Mouse (Mus musculus) kidney, adult 9 months (tissue): ENCODE data around the gene Btf3.
A peak's percentile ranks its signal among the peaks of the same experiment; 100 is the strongest.

ENCODE experiments used
- DNase-seq: peaks from one replicate; pipeline ENCODE4 v3.0.0; 2022

The Btf3 gene

DNA sequence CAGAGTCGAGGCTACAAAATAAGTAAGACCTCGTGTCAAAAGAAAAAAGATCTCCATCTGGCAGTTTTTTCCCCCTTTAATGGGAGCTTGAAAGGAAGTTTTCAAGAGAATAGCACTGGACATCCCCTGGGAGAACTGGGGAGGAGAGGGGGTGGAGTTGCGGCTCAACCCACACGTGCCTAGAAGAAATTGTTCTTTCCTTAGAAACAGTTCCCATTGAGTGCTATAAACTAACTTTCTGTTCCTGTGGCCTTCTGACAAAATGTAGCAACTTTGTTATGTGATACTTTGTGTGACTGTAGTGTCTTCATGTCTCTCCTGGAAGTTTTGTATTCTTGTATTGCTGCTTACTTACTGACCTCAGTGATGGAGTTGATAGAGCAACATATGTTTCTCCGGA, 52.7 kb downstream of the Btf3 start:
- DNase-seq = peak; percentile 9

DNA sequence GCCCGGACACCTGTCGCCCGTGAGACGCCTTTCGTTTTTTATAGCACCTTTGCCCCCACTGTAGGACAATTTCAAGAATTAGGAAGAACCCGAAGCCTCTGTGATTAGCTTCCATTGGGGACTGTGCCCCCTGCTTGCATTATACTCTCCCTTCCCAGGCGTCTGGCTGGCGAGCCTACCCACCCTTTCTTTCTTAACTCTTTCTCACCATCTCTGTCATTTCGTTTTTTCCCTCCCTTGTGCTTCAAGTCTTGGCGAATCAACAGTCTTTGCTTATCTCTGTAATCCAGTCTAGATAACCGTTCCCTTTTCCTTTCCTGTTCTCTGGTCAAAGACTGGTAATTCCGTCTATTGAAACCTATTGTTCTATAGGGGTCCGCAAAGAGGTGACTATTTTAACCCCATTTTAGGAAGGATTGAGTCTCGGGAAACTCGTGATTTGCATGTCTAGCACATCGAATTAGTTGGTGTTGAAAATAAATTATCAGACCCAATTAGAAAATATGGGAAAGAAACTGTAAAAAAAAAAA, 53.3 kb downstream of the Btf3 start:
- no peak for DNase-seq

DNA sequence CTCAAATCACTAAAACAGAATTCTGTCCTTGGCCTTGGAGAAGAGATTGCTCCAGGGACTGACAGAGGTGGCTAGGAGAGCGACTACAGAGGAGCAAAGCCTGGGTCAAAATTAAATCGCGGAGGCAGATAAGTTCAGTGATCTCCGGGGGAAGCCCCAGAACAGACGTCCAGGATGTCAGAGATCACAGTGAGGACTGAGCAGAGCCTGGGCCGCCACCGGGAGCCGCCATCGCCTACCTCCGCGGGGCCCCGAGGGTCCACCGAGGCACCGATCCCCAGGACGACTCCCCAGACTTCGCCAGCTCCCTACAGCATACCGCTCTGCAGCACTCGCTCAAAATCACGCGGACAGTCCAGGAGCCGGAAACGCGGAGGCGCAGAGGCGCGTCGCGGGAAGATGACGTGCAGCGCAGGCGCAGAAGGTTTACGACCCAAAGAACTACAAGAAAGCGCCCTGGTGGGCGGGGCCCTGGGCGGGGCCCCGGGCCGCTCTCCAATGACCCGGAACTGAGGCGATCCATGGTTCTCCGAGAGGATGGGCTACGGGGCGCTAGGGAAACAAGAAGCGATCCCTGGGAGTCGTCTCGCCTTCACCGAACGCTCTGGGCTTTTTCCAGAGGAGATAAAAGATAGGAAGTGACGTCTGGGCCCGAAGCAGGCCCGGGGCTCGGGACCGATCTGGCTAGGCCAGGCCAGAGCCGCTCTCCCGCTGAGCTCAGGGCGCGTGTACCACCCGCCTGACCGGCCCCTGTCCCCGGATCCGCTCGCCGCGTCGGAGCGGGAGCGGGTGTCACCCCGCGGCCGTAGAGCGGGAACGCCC, 54.0 kb downstream of the Btf3 start, which contains the start of the genes Utp15 and Ankra2:
Utp15 (minus strand) TSS at position 406 of the 822 bp plus-strand sequence.
Ankra2 (plus strand) TSS at position 439 of the 822 bp plus-strand sequence.
- DNase-seq = peak; percentile 99
